Mouse (Mus musculus): Measurements from ENCODE around the gene Uqcc1.
"Not testable (repeated sequence)": the region's sequence is repeated elsewhere in the genome, so short reads cannot be mapped to it uniquely, and the experiment has no call there.

Gene Uqcc1

DNA sequence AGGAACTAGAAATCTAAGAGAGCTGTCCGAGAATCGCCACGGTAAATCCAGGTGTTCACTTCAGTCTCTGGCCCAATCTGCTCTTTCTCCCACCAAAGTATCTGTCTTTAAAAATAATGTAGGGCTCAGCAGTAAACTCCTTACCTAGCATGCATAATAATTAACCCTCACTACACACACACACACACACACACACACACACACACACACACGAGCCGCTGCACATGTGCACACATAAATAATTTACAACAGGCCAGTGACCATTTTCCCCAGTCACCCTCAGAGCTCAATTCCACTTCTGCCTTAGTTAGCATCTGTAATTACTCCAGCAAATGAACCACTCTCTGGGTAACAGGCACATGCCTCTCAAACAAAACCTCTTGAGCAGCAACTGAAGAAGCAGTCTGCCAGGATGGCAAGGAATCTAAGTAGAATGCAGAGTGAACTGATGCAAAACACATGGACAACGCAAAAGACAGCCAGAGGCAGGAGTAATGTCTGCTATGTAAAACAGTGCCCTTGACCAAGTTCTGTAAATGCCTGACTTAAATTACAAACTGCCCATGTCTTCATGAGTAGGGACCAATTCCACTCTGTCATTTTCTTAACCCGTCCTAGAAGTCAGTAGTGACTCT is 1.3 kb downstream of the Uqcc1 start:
- in situ Hi-C loops (cut with MboI): no loop called here

DNA sequence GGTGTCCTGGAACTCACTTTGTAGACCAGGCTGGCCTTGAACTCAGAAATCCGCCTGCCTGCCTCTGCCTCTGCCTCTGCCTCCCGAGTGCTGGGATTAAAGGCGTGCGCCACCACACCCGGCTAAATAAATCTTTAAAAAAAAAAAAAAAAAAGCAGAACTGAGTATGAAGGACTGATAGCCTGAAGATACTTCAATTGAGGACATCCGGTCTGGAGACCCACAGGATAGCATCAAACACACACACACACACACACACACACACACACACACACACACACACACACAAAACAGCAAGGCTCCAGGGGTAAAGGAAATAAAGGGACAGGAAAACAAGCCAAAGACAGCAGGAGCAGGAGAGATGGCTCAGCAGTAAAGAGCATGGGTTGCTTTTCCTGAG is 4.9 kb downstream of the Uqcc1 start:
- in situ Hi-C loops (cut with MboI): not testable (repeated sequence)

DNA sequence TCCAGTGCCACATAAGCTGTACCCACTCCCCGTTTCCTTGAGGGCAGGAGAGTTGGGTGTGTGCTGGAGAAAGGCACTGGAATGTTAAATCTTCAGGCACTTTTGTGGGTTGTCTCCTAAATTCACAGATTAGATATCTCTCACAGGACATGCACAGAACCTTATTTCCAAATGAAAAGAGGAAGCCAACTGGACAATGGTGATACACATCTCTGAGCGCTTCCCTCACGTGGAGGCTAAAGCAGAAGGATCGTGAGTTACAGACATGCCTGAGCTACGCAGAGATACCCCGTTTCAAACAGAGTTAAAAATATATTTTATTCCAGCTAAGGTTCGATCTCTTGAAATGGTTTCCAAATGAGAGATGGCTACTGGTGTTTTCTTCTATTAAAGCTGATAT is 7.0 kb downstream of the Uqcc1 start:
- in situ Hi-C loops (cut with MboI): no loop called here

DNA sequence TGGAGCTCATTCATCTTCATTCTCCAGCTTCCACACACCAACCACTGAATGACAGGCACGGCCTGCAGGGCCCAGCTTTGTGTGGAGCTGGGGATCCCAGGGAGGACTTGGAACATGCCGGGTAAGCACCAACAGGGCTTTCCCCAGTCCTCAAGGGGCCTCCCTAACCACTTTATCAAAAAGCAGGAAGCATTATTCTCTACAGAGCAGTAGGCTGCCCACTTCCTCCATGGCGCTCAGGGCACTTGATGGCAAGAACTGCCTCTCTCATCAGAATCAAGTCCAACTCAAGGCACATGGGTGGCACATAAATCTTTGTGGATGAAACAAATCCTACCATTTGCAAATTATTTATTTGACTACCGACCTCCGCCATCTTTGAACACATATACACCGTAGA is 15.4 kb downstream of the Uqcc1 start:
- in situ Hi-C loops (cut with MboI): no loop called here

DNA sequence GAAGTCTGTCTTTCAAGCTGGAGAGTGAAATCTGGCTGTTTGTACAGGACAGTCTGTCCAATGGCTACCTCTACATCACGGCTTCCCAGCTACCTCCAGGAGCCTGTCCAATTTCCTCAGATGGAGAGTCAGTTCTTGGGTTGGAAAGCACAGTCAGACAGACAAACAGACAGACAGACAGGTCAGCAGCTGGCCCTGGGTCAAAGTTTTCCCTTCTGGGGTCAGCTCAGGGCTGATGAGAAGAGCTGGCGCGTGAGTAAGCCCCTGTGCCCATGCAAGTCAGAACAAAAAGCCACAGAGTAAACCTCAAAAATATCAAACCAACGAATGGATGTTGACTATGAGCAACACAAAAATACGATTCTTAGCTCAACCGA is 26.5 kb downstream of the Uqcc1 start:
- in situ Hi-C loops (cut with MboI): no loop called here

DNA sequence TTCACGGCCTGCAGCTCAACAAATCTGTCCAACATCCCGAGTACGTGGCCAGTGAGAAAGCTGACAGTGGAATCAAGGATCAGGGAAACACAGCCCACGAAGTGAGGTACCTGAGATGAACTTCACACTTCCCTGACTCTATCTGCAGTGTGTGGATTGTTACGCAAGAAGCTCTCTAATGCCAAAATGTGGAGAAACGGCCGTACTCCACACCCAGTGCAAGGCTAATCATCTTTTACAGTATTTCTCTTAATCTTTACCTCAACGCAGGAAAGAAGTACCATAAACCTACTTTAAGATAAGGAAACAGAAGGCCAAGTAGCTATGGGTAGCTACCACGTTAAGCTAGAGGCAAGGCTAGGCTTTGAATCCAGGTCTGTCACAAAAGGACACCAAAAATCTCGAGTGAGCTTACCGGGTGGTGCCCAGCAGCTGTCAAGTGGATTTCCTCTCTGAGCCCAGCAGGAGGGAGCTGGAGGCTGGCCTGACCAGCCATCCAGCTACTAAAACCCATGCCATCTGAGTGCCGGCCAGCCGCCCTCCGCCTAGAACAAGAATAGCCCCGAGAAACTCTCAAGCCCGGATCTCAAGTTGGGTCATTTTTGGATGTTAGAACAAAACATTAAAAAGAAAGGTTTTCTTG is 27.0 kb downstream of the Uqcc1 start:
- in situ Hi-C loops (cut with MboI): no loop called here

DNA sequence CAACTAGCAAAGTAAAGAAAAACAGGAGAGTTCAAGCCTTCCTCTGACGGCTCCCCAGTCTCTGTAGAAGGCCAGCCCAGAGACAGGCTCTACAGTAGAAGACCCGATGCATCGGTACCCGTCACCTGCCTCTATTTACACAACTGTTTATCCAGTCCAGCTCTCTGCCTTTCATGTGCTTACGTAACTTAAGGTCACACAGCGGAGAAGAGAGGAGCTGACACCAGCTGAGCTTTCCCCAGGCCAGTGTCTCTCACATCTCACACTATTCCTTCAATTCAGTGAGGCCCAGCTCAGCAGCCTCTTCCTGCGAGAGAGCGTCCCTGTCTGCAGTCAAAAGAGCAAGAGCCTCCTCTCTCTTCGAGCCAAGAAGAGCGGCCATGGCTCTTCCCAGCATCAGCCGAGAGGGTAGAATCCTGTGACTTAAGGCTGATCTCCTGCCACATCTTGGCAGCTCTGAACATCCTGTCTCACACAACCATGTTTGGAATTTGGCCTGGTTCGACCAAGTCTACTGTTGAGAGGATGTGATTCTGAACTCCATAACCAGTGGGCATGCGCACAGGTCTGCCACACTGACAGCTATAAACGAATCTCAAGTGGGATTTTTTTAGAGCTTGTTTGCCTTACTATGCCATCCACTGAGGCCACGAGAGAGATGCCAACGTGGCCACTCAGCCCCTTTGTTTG is 34.9 kb downstream of the Uqcc1 start:
- in situ Hi-C loops (cut with MboI): no loop called here

DNA sequence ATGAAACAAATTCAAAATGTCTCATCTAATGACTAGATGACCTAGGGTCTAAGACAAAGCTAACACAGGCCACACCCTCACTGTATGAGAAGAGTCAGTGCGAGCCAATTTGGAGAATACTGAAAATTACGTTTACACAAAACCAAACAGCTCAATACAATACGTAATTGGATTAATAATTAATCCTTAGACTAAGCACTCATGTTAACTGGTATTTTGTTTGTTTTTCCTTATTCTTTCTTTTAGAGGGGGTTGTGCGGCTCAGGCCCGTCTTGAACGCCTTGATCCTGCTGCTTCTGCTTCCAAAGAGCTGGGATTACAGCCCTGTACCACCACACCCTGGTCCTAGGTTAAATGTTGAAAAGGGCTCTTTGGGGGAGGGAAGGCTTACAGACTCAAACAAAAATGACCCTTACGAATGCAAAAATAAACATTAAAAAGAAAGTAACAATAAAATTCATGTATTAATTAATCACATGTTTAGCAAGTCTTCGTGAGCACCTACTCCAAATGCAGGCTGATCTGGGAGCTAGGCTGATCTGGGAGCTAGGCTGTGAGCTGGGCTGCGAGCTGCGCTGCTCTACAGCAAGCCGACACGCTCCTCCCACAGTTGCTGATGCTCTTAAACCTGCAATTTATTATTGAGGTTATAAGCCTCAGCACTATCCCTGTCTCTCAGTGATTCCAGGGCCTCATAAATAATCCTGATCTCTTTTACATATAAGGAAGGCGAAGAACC is 35.6 kb downstream of the Uqcc1 start:
- in situ Hi-C loops (cut with MboI): no loop called here

DNA sequence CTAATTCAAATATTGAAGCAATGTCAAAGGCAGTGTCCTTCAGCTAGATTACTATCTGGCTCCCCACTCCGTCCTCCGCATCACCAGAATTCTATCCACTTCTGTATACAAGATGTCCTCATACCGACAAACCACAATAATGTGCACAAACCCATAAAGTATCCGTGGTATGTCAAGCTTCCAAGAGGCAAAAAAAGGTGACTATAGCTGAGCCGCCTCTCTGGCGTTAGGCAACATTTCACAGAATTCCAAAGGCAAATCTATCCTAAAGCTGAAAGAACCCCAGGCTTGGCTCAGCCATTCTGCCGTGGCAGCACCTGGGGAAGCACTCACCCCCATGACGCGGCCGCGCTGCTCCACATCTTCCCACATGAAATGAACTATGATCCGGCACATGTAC is 43.3 kb downstream of the Uqcc1 start:
- in situ Hi-C loops (cut with MboI): no loop called here

DNA sequence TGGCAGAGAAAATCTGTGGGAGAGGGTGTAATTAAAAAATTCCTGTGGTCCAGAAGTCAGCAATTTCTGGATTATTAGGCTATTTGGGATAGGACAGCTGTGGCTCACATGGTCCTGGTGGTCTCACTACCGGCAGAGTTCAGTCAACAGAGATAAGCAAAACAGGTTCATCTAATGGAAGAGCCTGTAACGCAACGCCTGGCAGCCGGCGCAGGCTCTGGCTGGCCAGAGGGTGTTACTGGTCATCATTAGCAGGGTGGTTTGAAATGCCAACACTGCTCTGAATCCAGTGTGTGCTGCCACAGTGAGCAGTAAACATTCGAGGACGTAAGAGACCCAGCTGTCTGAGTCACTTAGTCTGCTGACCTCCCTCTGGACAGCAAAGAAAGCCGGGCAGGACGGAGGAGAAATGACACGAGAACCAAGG is 44.8 kb downstream of the Uqcc1 start:
- in situ Hi-C loops (cut with MboI): no loop called here

DNA sequence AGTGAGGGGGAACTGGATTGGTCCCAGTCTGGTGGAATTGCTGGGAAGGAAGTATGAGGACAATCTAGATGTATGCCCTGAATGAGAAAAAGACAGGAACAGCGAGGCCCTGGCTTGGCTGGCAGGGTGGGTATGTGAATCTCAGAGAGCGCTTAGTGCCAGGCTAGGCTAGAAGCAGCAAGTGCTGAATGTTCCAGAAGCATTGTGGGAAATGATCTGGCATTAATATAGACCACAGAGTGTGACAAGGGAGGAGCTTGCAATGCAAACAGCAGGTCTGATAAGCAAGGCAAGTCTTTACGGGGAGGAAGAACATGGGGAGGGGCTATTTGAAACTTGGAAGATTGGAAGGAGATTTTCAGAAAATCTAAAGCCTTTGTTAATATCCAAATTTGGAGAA is 48.0 kb downstream of the Uqcc1 start:
- in situ Hi-C loops (cut with MboI): no loop called here

DNA sequence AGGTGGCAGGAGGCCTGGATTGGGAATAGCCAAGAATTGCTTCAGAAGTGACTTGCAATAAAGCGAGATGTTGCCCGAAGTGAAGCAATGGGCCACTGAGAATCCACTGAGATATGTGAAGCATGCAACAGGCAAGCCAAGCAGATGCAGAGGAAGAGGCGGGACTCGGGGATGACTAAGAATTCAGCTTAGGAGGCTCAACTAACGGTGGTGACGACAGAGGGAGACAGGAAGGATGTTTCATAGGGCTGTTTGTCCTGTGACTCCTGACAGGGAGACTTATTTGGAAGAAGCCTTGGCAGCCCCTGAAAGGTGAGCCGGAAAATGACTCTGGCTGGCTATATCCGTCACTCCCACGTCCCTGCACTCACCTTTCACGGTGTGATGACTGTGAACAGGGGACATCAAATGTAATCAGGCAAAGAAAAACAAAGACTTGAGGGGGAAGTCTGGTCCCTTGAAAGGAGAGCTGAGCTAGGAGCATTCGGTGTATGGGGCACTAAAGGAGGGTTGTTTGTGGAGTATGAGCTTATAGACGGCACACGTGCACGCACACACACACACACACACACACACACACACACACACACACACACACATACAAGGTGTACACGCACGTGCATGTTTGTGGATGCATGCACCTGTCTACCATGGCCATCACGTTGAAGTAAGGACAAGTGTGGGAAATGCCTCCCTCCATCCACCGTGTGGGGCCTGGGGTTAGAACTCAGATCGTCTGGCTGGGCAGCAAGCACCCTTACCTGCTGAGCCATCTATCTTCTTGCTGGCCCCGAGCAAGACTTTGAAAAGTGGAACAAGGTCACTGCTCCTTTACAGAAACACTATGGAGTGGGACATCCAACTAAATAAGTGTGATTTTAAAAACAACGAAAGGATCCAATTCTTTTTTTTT is 50.9 kb downstream of the Uqcc1 start:
- in situ Hi-C loops (cut with MboI): no loop called here

DNA sequence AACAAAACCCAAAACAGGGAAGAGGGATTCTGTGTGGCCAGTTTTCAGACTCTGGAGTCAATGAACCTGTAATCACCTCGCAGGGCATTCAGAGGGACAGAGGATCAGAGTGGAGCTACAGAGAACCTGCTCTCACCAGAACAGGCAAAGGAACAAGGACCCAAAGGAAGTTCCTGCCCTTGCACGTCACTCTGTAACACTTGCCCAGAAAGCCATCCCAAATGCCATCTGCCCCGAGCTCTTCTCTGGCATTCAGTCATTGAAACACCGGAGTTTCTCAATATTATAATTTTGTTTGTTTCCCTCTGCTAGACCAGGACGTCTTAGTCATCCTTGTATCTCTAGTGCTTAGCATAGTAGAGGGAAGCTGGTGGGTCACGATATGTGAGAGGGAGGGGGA is 56.5 kb downstream of the Uqcc1 start:
- in situ Hi-C loops (cut with MboI): no loop called here

DNA sequence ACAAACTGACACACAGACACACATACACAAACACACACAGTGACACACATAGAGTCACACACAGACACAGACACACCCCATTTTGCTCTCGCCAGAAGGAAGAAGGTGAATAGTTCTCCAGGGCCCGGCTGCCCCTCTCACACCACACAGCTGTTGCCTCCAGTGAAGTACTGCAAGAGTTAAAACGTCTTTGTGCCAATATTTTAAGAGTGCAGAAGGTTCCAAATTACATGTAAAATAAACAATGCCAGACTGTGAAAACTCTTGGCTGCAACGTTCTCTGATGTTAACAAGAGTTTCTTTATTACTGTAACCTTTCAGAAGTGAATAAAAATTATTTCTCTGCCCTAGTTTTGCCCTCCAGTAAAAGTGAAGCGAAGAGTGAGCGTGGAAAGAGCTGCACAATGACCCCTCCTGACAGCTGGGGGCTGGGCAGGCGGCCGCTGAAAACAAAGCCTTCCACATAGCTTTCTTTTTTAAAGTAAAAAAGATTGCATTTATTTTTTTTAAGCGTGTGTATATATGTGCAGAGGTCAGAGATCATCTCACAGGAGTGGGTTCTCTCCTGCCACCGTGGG is 57.1 kb downstream of the Uqcc1 start:
- in situ Hi-C loops (cut with MboI): no loop called here

DNA sequence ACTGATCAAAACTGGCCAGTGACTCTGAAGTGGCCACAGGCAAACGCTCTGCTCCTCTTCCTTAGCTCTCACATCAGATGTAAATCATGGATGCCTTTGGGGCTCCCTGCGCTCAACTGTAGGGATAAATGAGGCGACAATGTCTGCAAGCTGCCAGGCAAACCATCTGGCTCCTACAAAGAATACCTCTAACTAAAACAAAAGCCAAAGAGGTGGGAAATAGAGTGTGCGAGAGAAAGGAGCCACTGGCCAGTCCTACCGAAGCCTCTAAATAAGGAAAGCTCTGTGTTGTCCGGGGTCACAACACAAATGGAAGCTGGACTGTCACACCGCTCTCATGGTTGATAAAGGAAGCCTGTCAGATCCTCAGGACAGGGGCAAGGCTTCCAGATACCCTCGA is 57.6 kb downstream of the Uqcc1 start:
- in situ Hi-C loops (cut with MboI): no loop called here

DNA sequence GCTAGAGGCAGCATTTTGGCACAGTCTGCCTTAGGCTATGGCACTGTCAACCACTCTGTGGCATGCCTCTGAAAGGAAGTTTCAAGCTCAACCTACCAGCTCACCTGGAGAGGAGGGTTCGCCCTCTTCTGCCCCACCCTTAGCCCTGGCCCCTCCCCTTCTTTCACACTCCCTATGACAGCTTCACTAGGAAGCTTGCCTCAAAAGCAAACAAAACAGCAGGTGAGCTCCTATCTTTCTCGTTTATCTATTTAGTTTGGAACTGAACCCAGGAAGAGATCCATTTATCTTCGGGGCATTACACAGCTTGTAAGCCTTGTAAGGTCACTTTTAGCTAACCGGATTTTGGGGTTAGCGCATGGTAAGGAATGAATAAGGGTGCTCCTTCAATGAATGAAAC is 60.3 kb downstream of the Uqcc1 start:
- in situ Hi-C loops (cut with MboI): no loop called here

DNA sequence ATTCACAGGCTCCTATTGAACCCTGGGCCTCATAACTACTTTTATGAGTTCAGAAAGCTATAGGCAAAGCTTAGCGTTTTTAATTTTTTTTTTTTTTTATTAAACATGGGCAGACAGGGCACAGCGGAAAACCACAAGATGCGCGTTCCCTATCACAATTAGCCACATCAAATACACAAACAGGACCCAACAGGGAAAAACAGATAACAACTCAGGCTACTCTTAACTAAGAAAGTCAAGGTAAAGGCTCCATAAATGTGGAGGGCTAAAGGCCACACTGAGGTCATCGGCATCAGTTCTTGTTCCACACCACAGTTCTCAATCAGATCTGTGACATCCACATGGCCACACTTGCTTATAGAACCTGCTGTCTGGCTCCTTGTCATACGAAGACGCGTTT is 61.8 kb downstream of the Uqcc1 start:
- in situ Hi-C loops (cut with MboI): no loop called here

DNA sequence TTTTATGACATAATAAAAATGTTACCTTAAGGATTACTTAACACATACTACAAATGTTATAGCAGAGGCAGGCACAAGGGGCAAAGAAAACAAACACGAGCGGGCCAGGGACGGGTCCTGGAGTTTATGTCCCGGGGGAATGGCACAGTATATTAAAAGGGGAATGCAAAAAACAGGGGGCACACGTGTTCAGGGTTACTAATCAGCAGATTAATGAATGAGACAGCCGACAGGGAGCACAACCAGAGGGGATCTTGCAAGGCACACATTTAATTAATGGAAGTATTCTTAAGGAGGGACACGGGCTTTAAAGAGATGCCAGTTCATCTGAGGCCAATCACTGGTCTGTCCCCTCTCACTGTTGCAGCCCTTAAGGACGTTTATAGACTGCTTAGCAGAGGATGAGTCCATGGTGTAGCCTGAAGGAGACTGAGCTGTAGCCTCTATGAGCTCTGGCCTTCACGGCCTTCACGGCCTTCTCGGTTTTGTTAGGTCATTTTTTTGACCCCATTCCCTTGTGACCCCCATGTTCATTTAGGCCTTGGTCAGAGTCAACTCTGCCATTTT is 66.7 kb downstream of the Uqcc1 start:
- in situ Hi-C loops (cut with MboI): no loop called here

DNA sequence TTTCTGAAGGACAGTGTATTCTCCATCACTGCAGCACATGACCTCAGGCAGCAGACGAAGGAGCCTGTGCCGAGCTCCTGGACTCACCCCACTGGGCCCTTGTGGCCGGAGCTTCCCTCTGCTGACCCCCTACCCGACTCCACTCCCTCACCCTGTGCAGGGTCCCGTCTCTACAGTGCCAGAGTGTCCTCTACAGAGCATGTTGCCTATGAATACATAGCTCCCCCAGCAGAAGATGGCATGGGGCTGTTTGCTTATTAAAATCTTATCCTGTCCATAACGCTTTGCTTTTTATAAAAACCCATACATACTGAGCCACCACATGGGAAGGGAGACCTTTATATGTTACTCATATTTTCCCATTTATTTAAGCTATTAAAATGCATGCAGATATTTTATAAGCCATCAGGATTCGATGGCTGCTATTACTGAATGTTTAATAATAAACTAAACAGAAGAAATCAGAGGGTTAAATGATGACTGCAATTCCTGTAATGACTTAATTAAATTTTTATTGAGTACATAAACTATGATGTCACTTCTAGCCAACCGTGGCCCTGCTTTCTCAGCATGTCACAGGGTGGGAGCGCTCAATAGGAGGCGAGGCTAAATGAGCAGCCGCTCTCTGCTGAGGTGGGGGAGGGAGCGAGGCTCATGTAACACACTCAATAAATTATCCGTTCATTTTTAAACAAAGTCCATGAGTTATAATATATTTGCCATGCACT is 67.4 kb downstream of the Uqcc1 start:
- in situ Hi-C loops (cut with MboI): no loop called here

DNA sequence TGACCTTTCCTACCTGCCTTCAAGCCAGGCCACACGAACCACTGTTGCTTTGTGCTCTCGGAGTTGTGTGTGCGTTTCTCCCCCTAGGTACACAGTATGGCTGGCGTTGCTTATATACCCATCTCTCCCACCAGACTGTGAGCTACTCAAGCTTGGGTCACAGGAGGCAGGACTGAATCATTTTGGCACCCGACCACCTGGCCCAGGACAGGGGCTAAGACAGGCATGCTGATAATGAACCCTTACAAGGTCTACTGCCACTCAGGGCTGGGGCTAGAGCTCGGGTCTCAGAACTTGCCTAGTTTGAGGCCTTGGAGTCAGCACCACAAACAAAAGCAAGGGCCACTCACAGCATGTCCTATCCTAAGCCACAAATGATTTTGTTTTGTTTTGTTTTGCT is 68.5 kb downstream of the Uqcc1 start:
- in situ Hi-C loops (cut with MboI): no loop called here

All from mature B cell (primary cell).